Mouse (Mus musculus) G1E (cell line): Measurements from ENCODE around the gene Tmem100.

Source experiments
- CTCF ChIP-seq: IDR thresholded peaks from 2 replicates; pipeline ENCODE4 v1.5.1; 2012; ENCODE audit warnings: low read depth, low read length, inconsistent platforms, mixed read lengths
- GATA1 ChIP-seq: IDR thresholded peaks from 2 replicates; pipeline ENCODE4 v1.6.1; 2012; ENCODE audit warnings: borderline replicate concordance, low read length, inconsistent platforms, mixed read lengths
- GATA2 ChIP-seq: IDR thresholded peaks from 2 replicates; pipeline ENCODE4 v1.6.1; 2012; ENCODE audit warnings: low read depth, low read length, inconsistent platforms, borderline replicate concordance
- POLR2AphosphoS5 ChIP-seq: IDR thresholded peaks from 2 replicates; pipeline ENCODE4 v1.6.1; 2012; ENCODE audit warnings: low read depth, low read length, inconsistent platforms; ENCODE audit not compliant: insufficient replicate concordance

GRCm38 (mm10) chr11:90028746-90029145 is 1.4 kb upstream of the Tmem100 start:
- TF ChIP-seq CTCF: no peak
- TF ChIP-seq GATA2: no peak
- TF ChIP-seq GATA1: no peak
- no peak for TF ChIP-seq POLR2AphosphoS5
